18 mouse cellular contexts compared by ENCODE assay signal in genomic region chr19:29150038-29150437, GRCm38 (mm10). TPM values are rescaled to one million over a fixed set of nuclear protein-coding genes. Genes with fewer than 3 reads are reported as not detected.
DNase-seq lines count a peak whose midpoint lies in the region; ATAC-seq lines count a peak whose summit lies in the region.
"Had no signal": no experiment of that assay in that cellular context is flagged by ENCODE, and none has a peak within 500 bp of the region (broad histone marks: within the 10 kb centered on the region; RNA-seq: fewer than 3 reads in every experiment).

No protein-coding gene starts in this region.

- DNase-seq in CD4-positive, CD25-positive, alpha-beta regulatory T cell, adult 2 months (ENCODE audit: low read depth, low spot score), result peak; percentile 10
- DNase-seq in kidney, postnatal 10 days, result peak; percentile 8
- no peak for DNase-seq in kidney, adult 9 months
- DNase-seq in ZHBTc4 (ENCODE audit: low read depth, low spot score), result peak; percentile 37
- no peak for DNase-seq in right cerebral cortex, postnatal 25 days
- no peak for DNase-seq in adrenal gland, postnatal 25 days
- DNase-seq: cerebellum, postnatal 14 days; gastrocnemius, postnatal 36 days; lung, postnatal 14 days; thymus, adult 2 months had no signal

- H3K9me3 ChIP-seq in stomach, embryonic 15.5 days, result no peaks in the 10 kb centered on the region
- H3K9me3 ChIP-seq: embryonic facial prominence, embryonic 13.5 days; G1E; heart, embryonic 12.5 days; neural tube, embryonic 13.5 days had no signal

- WGBS in stomach, embryonic 15.5 days, result 52% methylated on average over 6 of the region's 6 CpGs

- H3K4me2 ChIP-seq in stomach, embryonic 15.5 days, result no peak overlapping the region
- H3K4me2 ChIP-seq: embryonic facial prominence, embryonic 13.5 days; heart, embryonic 12.5 days; liver, embryonic 11.5 days; neural tube, embryonic 13.5 days had no signal

- no peak overlapping the region for H3K9ac ChIP-seq in stomach, embryonic 15.5 days
- H3K9ac ChIP-seq: embryonic facial prominence, embryonic 13.5 days; heart, embryonic 12.5 days; neural tube, embryonic 13.5 days had no signal

- no peaks in the 10 kb centered on the region for H3K4me1 ChIP-seq in stomach, embryonic 15.5 days
- H3K4me1 ChIP-seq: heart, embryonic 12.5 days; neural tube, embryonic 13.5 days had no signal

- no peak overlapping the region for H3K27ac ChIP-seq in stomach, embryonic 15.5 days
- H3K27ac ChIP-seq: embryonic facial prominence, embryonic 13.5 days; neural tube, embryonic 13.5 days had no signal

- no peaks in the 10 kb centered on the region for H3K36me3 ChIP-seq in stomach, embryonic 15.5 days

- no peaks in the 10 kb centered on the region for H3K27me3 ChIP-seq in stomach, embryonic 15.5 days (replicated peaks)
- H3K27me3 ChIP-seq: embryonic facial prominence, embryonic 13.5 days; heart, embryonic 12.5 days; neural tube, embryonic 13.5 days had no signal

- no peak for ATAC-seq in CD4-positive, CD25-positive, alpha-beta regulatory T cell, adult 4 months
- ATAC-seq in stomach, embryonic 15.5 days (ENCODE audit: insufficient read depth, low FRiP score, low read depth), result peak; percentile 35; the same call in 1 of the 2 replicates
- ATAC-seq: inflammation-experienced regulatory T-cells, adult 6 months had no signal

- H3K4me3 ChIP-seq in stomach, embryonic 15.5 days (replicated peaks), result no peak overlapping the region
- H3K4me3 ChIP-seq: embryonic facial prominence, embryonic 13.5 days; heart, embryonic 12.5 days; neural tube, embryonic 13.5 days had no signal

RNA-seq across cellular contexts. Expression of gene Rcl1, which starts 48.9 kb away (rescaled TPM):
- 10 to 100 TPM; 22.2 to 26.9 TPM for polyA plus RNA-seq in CD4-positive, CD25-positive, alpha-beta regulatory T cell, adult 4 months (2017; shearing (Covaris generic))
- polyA plus RNA-seq in stomach, embryonic 15.5 days (2015; fragmentation: Nextera tagmentation; extraction: Ambion mirVana), result 57.0 and 57.7 TPM in 2 replicates
- total RNA-seq in adrenal gland, postnatal 25 days (2021), result 32.4 and 32.9 TPM in 2 replicates

Comparison
In these comparisons a context has a peak if more than half of its experiments do, and no peak if none do; other contexts are left out.
1. DNase-seq: peak in CD4-positive, CD25-positive, alpha-beta regulatory T cell, adult 2 months (single experiment), kidney, postnatal 10 days (single experiment) and ZHBTc4 (single experiment); none in kidney, adult 9 months (single experiment), right cerebral cortex, postnatal 25 days (single experiment) and adrenal gland, postnatal 25 days (single experiment).